26 mouse cellular contexts compared by ENCODE assay signal in the genomic region with DNA sequence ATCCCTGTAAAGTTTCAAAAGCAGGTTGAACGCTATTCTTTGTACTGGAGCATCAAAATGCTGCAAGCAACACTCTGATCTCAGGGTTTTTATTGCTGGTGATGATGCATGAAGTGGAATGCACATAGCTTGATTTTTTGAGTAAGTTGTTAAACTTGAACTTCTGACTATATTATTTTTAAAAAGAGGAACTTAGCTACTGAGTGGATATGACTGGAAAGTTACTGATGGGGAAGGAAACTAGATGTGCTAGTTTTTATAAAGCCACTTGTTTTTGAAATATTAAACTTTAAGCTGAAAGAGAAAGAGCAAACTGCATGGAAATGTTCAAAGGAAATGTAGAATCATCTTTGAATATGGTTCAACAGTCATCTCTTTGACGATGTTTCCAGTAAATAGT.
A peak's percentile ranks its signal among the peaks of the same experiment; 100 is the strongest.
DNase-seq lines count a peak whose midpoint lies in the region; ATAC-seq and TF ChIP-seq lines count a peak whose summit lies in the region.
"Had no signal": no experiment of that assay in that cellular context is flagged by ENCODE, and none has a peak within 500 bp of the region (broad histone marks: within the 10 kb centered on the region; RNA-seq: fewer than 3 reads in every experiment).

No protein-coding gene starts in this region.

- 11% methylated on average over 2 of the region's 2 CpGs for WGBS in macrophage (ENCODE audit: missing documents)
- 81% methylated on average over 2 of the region's 2 CpGs for WGBS in forebrain, embryonic 11.5 days

- no peak overlapping the region for H3K9ac ChIP-seq in forebrain, embryonic 11.5 days (ENCODE audit: low read length)
- H3K9ac ChIP-seq: embryonic facial prominence, embryonic 13.5 days; heart, embryonic 15.5 days; hindbrain, embryonic 14.5 days; intestine, embryonic 15.5 days had no signal

- no peak overlapping the region for H3K4me2 ChIP-seq in forebrain, embryonic 11.5 days (ENCODE audit: low read depth, low read length, severe bottlenecking)
- H3K4me2 ChIP-seq: embryonic facial prominence, embryonic 13.5 days; heart, embryonic 11.5 days; heart, embryonic 15.5 days; hindbrain, embryonic 14.5 days; intestine, embryonic 15.5 days had no signal

- TF ChIP-seq POLR2A in bone marrow macrophage, adult 2 months (IDR thresholded peaks at IDR 0.05; ENCODE audit: borderline replicate concordance, low read depth, low read length), result no peak

- no peaks in the 10 kb centered on the region for H3K9me3 ChIP-seq in forebrain, embryonic 11.5 days (ENCODE audit: control insufficient read depth, low read length)
- H3K9me3 ChIP-seq: embryonic facial prominence, embryonic 13.5 days; heart, embryonic 15.5 days; hindbrain, embryonic 10.5 days; intestine, embryonic 15.5 days had no signal

- peak; percentile 46 for DNase-seq in A20 (ENCODE audit: low read depth, low spot score)
- peak; percentile 55 for DNase-seq in splenic B cell, adult 2 months (ENCODE audit: low read depth, low spot score)
- no peak for DNase-seq in forebrain, embryonic 11.5 days (ENCODE audit: low spot score)
- no peak for DNase-seq in heart, adult 18-20 months
- DNase-seq in adrenal gland, adult 2 months, result no peak
- DNase-seq: adrenal gland, postnatal 25 days; B cell, adult 2 months; cerebellum, adult 11 months; cerebellum, adult 8-10 months; cerebellum, postnatal 25 days; gastrocnemius, adult 2 months; gastrocnemius, postnatal 25 days; heart, adult 11 months; heart, postnatal 14 days had no signal

- no peak overlapping the region for H3K4me3 ChIP-seq in bone marrow macrophage, adult 2 months (ENCODE audit: insufficient read depth, low read length)
- no peak overlapping the region for H3K4me3 ChIP-seq in macrophage (ENCODE audit: inconsistent target)
- H3K4me3 ChIP-seq in forebrain, embryonic 11.5 days (ENCODE audit: low read depth, low read length), result no peak overlapping the region
- H3K4me3 ChIP-seq: embryonic facial prominence, embryonic 13.5 days; gastrocnemius, adult 2 months; heart, embryonic 15.5 days; hindbrain, embryonic 10.5 days; intestine, embryonic 15.5 days had no signal

- no peaks in the 10 kb centered on the region for H3K36me3 ChIP-seq in macrophage (ENCODE audit: inconsistent target)
- H3K36me3 ChIP-seq in splenic B cell, adult 2 months (ENCODE audit: control insufficient read depth, insufficient read depth, low read length, poor library complexity, severe bottlenecking), result no peaks in the 10 kb centered on the region
- no peaks in the 10 kb centered on the region for H3K36me3 ChIP-seq in forebrain, embryonic 11.5 days (ENCODE audit: control insufficient read depth, insufficient read depth, low read length)
- H3K36me3 ChIP-seq: embryonic facial prominence, embryonic 13.5 days; heart, embryonic 15.5 days; hindbrain, embryonic 10.5 days; intestine, embryonic 15.5 days had no signal

- no peak for TF ChIP-seq CTCF in bone marrow macrophage, adult 2 months (IDR thresholded peaks at IDR 0.05; ENCODE audit: low read depth, low read length)

- H3K79me2 ChIP-seq in macrophage (ENCODE audit: inconsistent target), result no peaks in the 10 kb centered on the region

- ATAC-seq in forebrain, embryonic 11.5 days (replicated peaks; ENCODE audit: low FRiP score), result no peak
- ATAC-seq: activated CD4-positive, CD25-positive, alpha-beta regulatory T cell, adult 4 months; CD4-positive, CD25-positive, alpha-beta regulatory T cell, adult 4 months; forebrain, embryonic 14.5 days; intestine, embryonic 15.5 days; Patski had no signal

- H3K27me3 ChIP-seq in splenic B cell, adult 2 months (ENCODE audit: control insufficient read depth, insufficient read depth, low read length, poor library complexity, severe bottlenecking), result no peaks in the 10 kb centered on the region
- no peaks in the 10 kb centered on the region for H3K27me3 ChIP-seq in forebrain, embryonic 11.5 days (ENCODE audit: control insufficient read depth, insufficient read depth, low read length)
- H3K27me3 ChIP-seq: embryonic facial prominence, embryonic 13.5 days; heart, embryonic 15.5 days; intestine, embryonic 15.5 days had no signal

- peaks cover 13% of the 10 kb centered on the region for H3K4me1 ChIP-seq in bone marrow macrophage, adult 2 months (ENCODE audit: control insufficient read depth, insufficient read depth, low read length)
- H3K4me1 ChIP-seq in forebrain, embryonic 11.5 days (replicated peaks; ENCODE audit: control insufficient read depth, insufficient read depth, low read length), result no peaks in the 10 kb centered on the region
- H3K4me1 ChIP-seq: embryonic facial prominence, embryonic 13.5 days; heart, embryonic 15.5 days; hindbrain, embryonic 10.5 days; intestine, embryonic 15.5 days had no signal

- peak overlapping the region; percentile 93 for H3K27ac ChIP-seq in bone marrow macrophage, adult 2 months (ENCODE audit: insufficient read depth, low read depth, low read length)
- peak overlapping the region; percentile 82 for H3K27ac ChIP-seq in macrophage
- H3K27ac ChIP-seq in forebrain, embryonic 11.5 days (ENCODE audit: low read depth, low read length), result no peak overlapping the region
- H3K27ac ChIP-seq: embryonic facial prominence, embryonic 13.5 days; gastrocnemius, adult 2 months; heart, embryonic 15.5 days; hindbrain, embryonic 10.5 days; hindbrain, embryonic 14.5 days; intestine, embryonic 15.5 days had no signal

Comparison
In these comparisons a context has a peak if more than half of its experiments do, and no peak if none do; other contexts are left out.
1. DNase-seq: peak in A20 (single experiment) and splenic B cell, adult 2 months (single experiment); none in forebrain, embryonic 11.5 days (single experiment), heart, adult 18-20 months (0 of 2) and adrenal gland, adult 2 months (single experiment).